Mouse (Mus musculus) kidney, postnatal 0 days (tissue): ENCODE data around the gene Bpifb3. TPM values are rescaled to one million over a fixed set of nuclear protein-coding genes. Genes with fewer than 3 reads are reported as not detected.

Experiments used
- ATAC-seq: fragments of 200-750 bp; cut with Nextera tagmentation; replicated peaks from 2 replicates; pipeline ENCODE4 v1.8.0; 2017; ENCODE audit warnings: low read depth, moderate number of reproducible peaks, moderate TSS enrichment, moderate library complexity; ENCODE audit not compliant: low FRiP score
- DNase-seq: peaks from one replicate; pipeline ENCODE4 v3.0.0-alpha.2; 2016; ENCODE audit warnings: low spot score
- H3K27ac ChIP-seq: fragments of 300-500 bp; sonication (generic); 2 replicates; pipeline ENCODE4 v1.5.1; 2014; ENCODE audit warnings: mild to moderate bottlenecking
- H3K27me3 ChIP-seq: fragments of 300-500 bp; sonication (generic); 2 replicates; pipeline ENCODE4 v1.6.1; 2014; ENCODE audit warnings: low read length, mixed read lengths; ENCODE audit not compliant: insufficient read depth
- H3K36me3 ChIP-seq: fragments of 300-500 bp; sonication (generic); 2 replicates; pipeline ENCODE4 v1.6.1; 2014; ENCODE audit warnings: low read length, mixed read lengths; ENCODE audit not compliant: insufficient read depth
- H3K4me1 ChIP-seq: fragments of 300-500 bp; sonication (generic); replicated peaks from 2 replicates; pipeline ENCODE4 v1.6.1; 2014; ENCODE audit warnings: antibody characterized with exemption, low read length, mixed read lengths; ENCODE audit not compliant: insufficient read depth
- H3K4me2 ChIP-seq: fragments of 300-500 bp; sonication (generic); 2 replicates; pipeline ENCODE4 v1.6.1; 2014; ENCODE audit warnings: mild to moderate bottlenecking, low read length, moderate library complexity, mixed read lengths
- H3K4me3 ChIP-seq: fragments of 300-500 bp; sonication (generic); replicated peaks from 2 replicates; pipeline ENCODE4 v1.5.1; 2014; ENCODE audit warnings: low read depth, low read length
- H3K9ac ChIP-seq: fragments of 300-500 bp; sonication (generic); 2 replicates; pipeline ENCODE4 v1.6.1; 2014; ENCODE audit warnings: low read depth, low read length
- H3K9me3 ChIP-seq: fragments of 300-500 bp; sonication (generic); replicated peaks from 2 replicates; pipeline ENCODE4 v1.6.1; 2016; ENCODE audit warnings: low read length, inconsistent platforms, mixed read lengths
- CTCF ChIP-seq: IDR thresholded peaks from 2 replicates; pipeline ENCODE4 v1.5.1; 2016; ENCODE audit warnings: antibody characterized with exemption, low read depth, mild to moderate bottlenecking, moderate library complexity
- WGBS: fragments of 180-500 bp; shearing (Covaris S2); extraction: QIAGEN DNeasy Blood & Tissue Kit; methylation state at CpG from one replicate; pipeline ENCODE4 v1.1.7; 2014; 5-methylcytosine and 5-hydroxymethylcytosine counted together
- polyA plus RNA-seq: library from polyadenylated mRNA; unstranded; fragments of >200 nt; fragmentation: Nextera tagmentation; extraction: Ambion mirVana; gene quantifications from 2 replicates; pipeline ENCODE4 v1.2.1, GENCODE M21; 2015

Gene Bpifb3
- polyA plus RNA-seq = not detected in 2 replicates

- Histone ChIP-seq H3K4me2 (no peak within 1 kb of the TSS), H3K27me3 (no peaks in the 10 kb centered on the region), H3K9me3 (no peaks in the 10 kb centered on the region), H3K9ac (no peak within 1 kb of the TSS), H3K27ac (no peak within 1 kb of the TSS), H3K4me3 (no peak within 1 kb of the TSS), H3K36me3 (no peaks in the 10 kb centered on the region), H3K4me1 (no peaks in the 10 kb centered on the region)
- no peak for ATAC-seq
- WGBS = 74% methylated on average over 8 of the region's 8 CpGs
- no peak for DNase-seq
- no peak for TF ChIP-seq CTCF
These were observed at the start of gene Bpifb3 for GRCm38 (mm10) chr2:153917930-153918329. Gene Bpifb3, plus strand, starts transcription at chr2:153918230.

GRCm38 (mm10) chr2:153870984-153871383, 47.0 kb upstream of the Bpifb3 start, which contains the start of gene Sun5:
Gene Sun5, minus strand, starts transcription at chr2:153871084.
- Histone ChIP-seq H3K4me2 (no peak within 1 kb of the TSS), H3K4me3 (no peak within 1 kb of the TSS), H3K4me1 (no peaks in the 10 kb centered on the region), H3K27me3 (no peaks in the 10 kb centered on the region), H3K9ac (no peak within 1 kb of the TSS), H3K27ac (no peak within 1 kb of the TSS), H3K9me3 (no peaks in the 10 kb centered on the region), H3K36me3 (no peaks in the 10 kb centered on the region)
- no peak for DNase-seq
- no peak for TF ChIP-seq CTCF
- WGBS = 90% methylated on average over 4 of the region's 4 CpGs
- ATAC-seq = no peak

- TF ChIP-seq CTCF = no peak
- DNase-seq = no peak
- ATAC-seq = no peak
- Histone ChIP-seq H3K27me3 (no peaks in the 10 kb centered on the region), H3K4me1 (no peaks in the 10 kb centered on the region), H3K9ac (no peak within 1 kb of the TSS), H3K36me3 (no peaks in the 10 kb centered on the region), H3K27ac (no peak within 1 kb of the TSS), H3K9me3 (no peaks in the 10 kb centered on the region), H3K4me3 (no peak within 1 kb of the TSS), H3K4me2 (no peak within 1 kb of the TSS)
- WGBS = 66% methylated on average over 9 of the region's 9 CpGs
These were observed 43.3 kb upstream of the Bpifb3 start, which contains the start of gene Bpifb2 for GRCm38 (mm10) chr2:153874745-153875144. Gene Bpifb2, plus strand, starts transcription at chr2:153875045.

- Histone ChIP-seq H3K4me2 (no peak overlapping the region), H3K27me3 (no peaks in the 10 kb centered on the region), H3K9ac (no peak overlapping the region), H3K36me3 (no peaks in the 10 kb centered on the region), H3K27ac (no peak overlapping the region), H3K4me3 (no peak overlapping the region), H3K4me1 (no peaks in the 10 kb centered on the region), H3K9me3 (no peaks in the 10 kb centered on the region)
- DNase-seq (no peak), ATAC-seq (no peak)
- no peak for TF ChIP-seq CTCF
- 82% methylated on average over 5 of the region's 5 CpGs for WGBS
These were observed 18.9 kb upstream of the Bpifb3 start for GRCm38 (mm10) chr2:153899111-153899510.

DNA sequence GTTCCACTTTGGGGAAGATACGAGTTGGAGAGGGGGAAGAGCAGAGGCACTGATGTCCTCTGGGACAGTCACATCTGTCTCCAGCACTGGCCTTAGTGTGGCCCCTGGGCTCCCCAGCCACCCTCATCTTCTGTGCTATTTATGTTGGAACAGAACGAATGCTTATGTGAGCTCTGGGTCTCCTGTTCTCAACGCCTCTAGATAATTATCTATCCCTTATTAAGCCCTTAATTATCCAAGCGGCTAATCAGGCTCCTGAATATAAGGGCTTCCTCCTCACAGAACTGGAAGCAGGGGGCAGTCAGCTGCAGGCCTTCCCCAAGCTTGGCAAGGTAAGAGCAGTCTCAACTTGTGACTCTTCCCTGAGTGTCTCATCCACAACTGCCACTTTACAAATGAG, 17.9 kb upstream of the Bpifb3 start, which contains the start of gene Bpifb6:
Gene Bpifb6 (plus strand): TSS at position 301 of the 400 bp plus-strand sequence.
- WGBS = 75% methylated on average over 4 of the region's 4 CpGs
- no peak for DNase-seq

GRCm38 (mm10) chr2:153902726-153903125, 15.3 kb upstream of the Bpifb3 start:
- Histone ChIP-seq H3K27me3 (no peaks in the 10 kb centered on the region), H3K9ac (no peak overlapping the region), H3K4me2 (no peak overlapping the region), H3K36me3 (no peaks in the 10 kb centered on the region), H3K4me3 (no peak overlapping the region), H3K9me3 (no peaks in the 10 kb centered on the region), H3K27ac (no peak overlapping the region), H3K4me1 (no peaks in the 10 kb centered on the region)
- DNase-seq (no peak), ATAC-seq (no peak)
- TF ChIP-seq CTCF = no peak
- WGBS = 81% methylated on average over 6 of the region's 6 CpGs

More for the DNA sequence above, 17.9 kb upstream of the Bpifb3 start, which contains the start of gene Bpifb6:
- no peak within 1 kb of the TSS for H3K4me3 ChIP-seq
- H3K36me3 ChIP-seq = no peaks in the 10 kb centered on the region
- no peak within 1 kb of the TSS for H3K4me2 ChIP-seq
- H3K4me1 ChIP-seq = no peaks in the 10 kb centered on the region
- no peak within 1 kb of the TSS for H3K27ac ChIP-seq
- H3K27me3 ChIP-seq = no peaks in the 10 kb centered on the region
- H3K9ac ChIP-seq = no peak within 1 kb of the TSS
- no peak for TF ChIP-seq CTCF
- ATAC-seq = no peak
- H3K9me3 ChIP-seq = no peaks in the 10 kb centered on the region

GRCm38 (mm10) chr2:153906626-153907025, 11.4 kb upstream of the Bpifb3 start:
- no peak overlapping the region for H3K27ac ChIP-seq
- H3K4me1 ChIP-seq = no peaks in the 10 kb centered on the region
- H3K9me3 ChIP-seq = no peaks in the 10 kb centered on the region
- no peak overlapping the region for H3K4me2 ChIP-seq
- no peaks in the 10 kb centered on the region for H3K36me3 ChIP-seq
- no peak overlapping the region for H3K4me3 ChIP-seq
- DNase-seq (no peak), ATAC-seq (no peak)
- no peak overlapping the region for H3K9ac ChIP-seq
- no peak for TF ChIP-seq CTCF
- H3K27me3 ChIP-seq = no peaks in the 10 kb centered on the region
- 91% methylated on average over 4 of the region's 4 CpGs for WGBS
